ENCODE assay signal across 13 mouse cellular contexts in genomic region chr12:84851403-84852040, GRCm38 (mm10). TPM values are rescaled to one million over a fixed set of nuclear protein-coding genes. Genes with fewer than 3 reads are reported as not detected.
DNase-seq lines count a peak whose midpoint lies in the region; ATAC-seq and TF ChIP-seq lines count a peak whose summit lies in the region.
"Had no signal": no experiment of that assay in that cellular context is flagged by ENCODE, and none has a peak within 500 bp of the region (broad histone marks: within the 10 kb centered on the region; RNA-seq: fewer than 3 reads in every experiment).

No protein-coding gene starts in this region.

- 39% methylated on average over 11 of the region's 11 CpGs for WGBS in lung, embryonic 15.5 days
- WGBS in stomach, postnatal 0 days = 49% methylated on average over 11 of the region's 11 CpGs

- no peak for TF ChIP-seq EP300 in stomach, postnatal 0 days (optimal IDR thresholded peaks at IDR 0.05)

- H3K4me3 ChIP-seq in lung, embryonic 15.5 days = no peak overlapping the region
- H3K4me3 ChIP-seq in stomach, postnatal 0 days (ENCODE audit: low read depth, low read length) = no peak overlapping the region
- H3K4me3 ChIP-seq: left cerebral cortex, adult 2 months had no signal

- no peak for TF ChIP-seq CTCF in stomach, postnatal 0 days (IDR thresholded peaks at IDR 0.05; ENCODE audit: low read depth)

- H3K9me3 ChIP-seq in lung, embryonic 15.5 days = no peaks in the 10 kb centered on the region
- H3K9me3 ChIP-seq in stomach, postnatal 0 days (ENCODE audit: control insufficient read depth, low read length) = no peaks in the 10 kb centered on the region

- H3K27me3 ChIP-seq in lung, embryonic 15.5 days = no peaks in the 10 kb centered on the region
- no peaks in the 10 kb centered on the region for H3K27me3 ChIP-seq in stomach, postnatal 0 days (ENCODE audit: control insufficient read depth, insufficient read depth, low read length)

- DNase-seq in gastrocnemius, postnatal 10 days = peak; percentile 30
- no peak for DNase-seq in gastrocnemius, adult 18-20 months (ENCODE audit: low spot score)
- DNase-seq in lung, postnatal 25 days (ENCODE audit: low spot score) = no peak
- DNase-seq in heart, postnatal 36 days = peak; percentile 36 to 48
- no peak for DNase-seq in stomach, postnatal 0 days (ENCODE audit: low spot score)
- DNase-seq in frontal cortex, postnatal 10 days (ENCODE audit: low spot score in 2 of 2) = no peak
- no peak for DNase-seq in ovary, postnatal 14 days (ENCODE audit: low spot score)
- DNase-seq: adrenal gland, postnatal 25 days; cerebellum, adult 11 months; kidney, adult 11 months had no signal

- no peaks in the 10 kb centered on the region for H3K36me3 ChIP-seq in lung, embryonic 15.5 days
- H3K36me3 ChIP-seq in stomach, postnatal 0 days (ENCODE audit: control insufficient read depth, insufficient read depth, low read length) = no peaks in the 10 kb centered on the region

- peaks cover 40% of the 10 kb centered on the region for H3K4me1 ChIP-seq in lung, embryonic 15.5 days
- peaks cover 3% of the 10 kb centered on the region for H3K4me1 ChIP-seq in stomach, postnatal 0 days (replicated peaks; ENCODE audit: control insufficient read depth, insufficient read depth)

- intact Hi-C loops in heart, postnatal 36 days (cut with DNase I) = no loop called here

- peak; percentile 47; the same call in 1 of the 2 replicates for ATAC-seq in lung, embryonic 15.5 days (ENCODE audit: borderline replicate concordance, extremely low read depth, low FRiP score, low TSS enrichment)
- ATAC-seq in stomach, postnatal 0 days (ENCODE audit: low FRiP score, low TSS enrichment) = 0 out of 2 replicates have a peak, but pooled peaks have one; percentile 7

- no peak overlapping the region for H3K4me2 ChIP-seq in lung, embryonic 15.5 days
- H3K4me2 ChIP-seq in stomach, postnatal 0 days (replicated peaks; ENCODE audit: low read depth) = no peak overlapping the region

- no peak overlapping the region for H3K9ac ChIP-seq in lung, embryonic 15.5 days
- no peak overlapping the region for H3K9ac ChIP-seq in stomach, postnatal 0 days (ENCODE audit: low read length)

- H3K27ac ChIP-seq in lung, embryonic 15.5 days = peak overlapping the region; percentile 53; the same call in 1 of the 2 replicates
- H3K27ac ChIP-seq in stomach, postnatal 0 days (replicated peaks) = no peak overlapping the region
- H3K27ac ChIP-seq: left cerebral cortex, adult 2 months had no signal

RNA-seq across cellular contexts. Expression of gene Ltbp2, which starts 24.8 kb away (rescaled TPM):
- total RNA-seq in gastrocnemius, postnatal 10 days (2021) = 1 to 10 TPM; 1.9 to 2.5 TPM
- 1 to 10 TPM; 2.6 to 3.1 TPM for total RNA-seq in gastrocnemius, adult 18-20 months (2021)
- 12.8 and 15.1 TPM in 2 replicates for polyA plus RNA-seq in lung, embryonic 15.5 days (2015; fragmentation: Nextera tagmentation; extraction: Ambion mirVana)
- total RNA-seq in heart, postnatal 36 days (2021) = 1 to 10 TPM; 1.4 to 1.9 TPM
- 1.3 and 1.4 TPM in 2 replicates for polyA plus RNA-seq in stomach, postnatal 0 days (2015; fragmentation: Nextera tagmentation; extraction: Ambion mirVana)
- polyA plus RNA-seq: forebrain, embryonic 11.5 days had no signal

Comparison
In these comparisons a context has a peak if more than half of its experiments do, and no peak if none do; other contexts are left out.
1. DNase-seq: peak in gastrocnemius, postnatal 10 days (single experiment) and heart, postnatal 36 days (2 of 2); none in gastrocnemius, adult 18-20 months (single experiment), lung, postnatal 25 days (single experiment), stomach, postnatal 0 days (single experiment), frontal cortex, postnatal 10 days (0 of 2) and ovary, postnatal 14 days (single experiment).